Mouse (Mus musculus): ENCODE data around the gene R3hdml. TPM values are rescaled to one million over a fixed set of nuclear protein-coding genes. Genes with fewer than 3 reads are reported as not detected.
A peak's percentile ranks its signal among the peaks of the same experiment; 100 is the strongest.

The R3hdml gene
- polyA plus RNA-seq, 1 experiment from 2014 or later, result not detected

- Histone ChIP-seq H3K4me2 (replicated peaks) (no peak overlapping the region), H3K4me3 (no peak overlapping the region), H3K27ac (no peak overlapping the region), H3K27me3 (peaks cover 21% of the 10 kb centered on the region), H3K4me1 (no peaks in the 10 kb centered on the region), H3K36me3 (no peaks in the 10 kb centered on the region), H3K9me3 (no peaks in the 10 kb centered on the region), H3K9ac (no peak overlapping the region)
- 81% methylated on average over 5 of the region's 5 CpGs for WGBS
- no peak for ATAC-seq (ENCODE audit: insufficient number of reproducible peaks, insufficient read depth, low FRiP score, low TSS enrichment)
These were observed 29.7 kb upstream of the R3hdml start for GRCm38 (mm10) chr2:163462386-163462785.

- ATAC-seq (ENCODE audit: insufficient number of reproducible peaks, insufficient read depth, low FRiP score, low TSS enrichment), result no peak
- Histone ChIP-seq H3K9me3 (no peaks in the 10 kb centered on the region), H3K27ac (no peak overlapping the region), H3K9ac (no peak overlapping the region), H3K4me2 (replicated peaks) (no peak overlapping the region), H3K36me3 (no peaks in the 10 kb centered on the region), H3K27me3 (peaks cover 21% of the 10 kb centered on the region), H3K4me3 (no peak overlapping the region), H3K4me1 (no peaks in the 10 kb centered on the region)
- WGBS, result 77% methylated on average over 11 of the region's 11 CpGs
These were observed 29.3 kb upstream of the R3hdml start for GRCm38 (mm10) chr2:163462801-163463200.

- no peak overlapping the region for H3K4me2 ChIP-seq (replicated peaks)
- no peak overlapping the region for H3K4me3 ChIP-seq
- ATAC-seq (ENCODE audit: insufficient number of reproducible peaks, insufficient read depth, low FRiP score, low TSS enrichment), result no peak
- peaks cover 2% of the 10 kb centered on the region; the same call in 1 of the 2 replicates for H3K36me3 ChIP-seq
- peaks cover 17% of the 10 kb centered on the region for H3K27me3 ChIP-seq
- 70% methylated on average over 10 of the region's 10 CpGs for WGBS
- no peak overlapping the region for H3K27ac ChIP-seq
- H3K9me3 ChIP-seq, result no peaks in the 10 kb centered on the region
- no peaks in the 10 kb centered on the region for H3K4me1 ChIP-seq
- no peak overlapping the region for H3K9ac ChIP-seq
These were observed 28.8 kb upstream of the R3hdml start for GRCm38 (mm10) chr2:163463251-163463769.

GRCm38 (mm10) chr2:163463998-163464397, 28.1 kb upstream of the R3hdml start:
- H3K9me3 ChIP-seq, result no peaks in the 10 kb centered on the region
- 73% methylated on average over 4 of the region's 4 CpGs for WGBS
- ATAC-seq (ENCODE audit: insufficient number of reproducible peaks, insufficient read depth, low FRiP score, low TSS enrichment), result no peak
- no peak overlapping the region for H3K27ac ChIP-seq
- H3K4me3 ChIP-seq, result no peak overlapping the region
- H3K27me3 ChIP-seq, result peaks cover 10% of the 10 kb centered on the region
- no peak overlapping the region for H3K4me2 ChIP-seq (replicated peaks)
- H3K9ac ChIP-seq, result no peak overlapping the region
- H3K36me3 ChIP-seq, result peaks cover 9% of the 10 kb centered on the region
- no peaks in the 10 kb centered on the region for H3K4me1 ChIP-seq

GRCm38 (mm10) chr2:163464562-163464961, 27.6 kb upstream of the R3hdml start:
- H3K4me3 ChIP-seq, result no peak overlapping the region
- H3K9me3 ChIP-seq, result no peaks in the 10 kb centered on the region
- ATAC-seq (ENCODE audit: insufficient number of reproducible peaks, insufficient read depth, low FRiP score, low TSS enrichment), result no peak
- no peak overlapping the region for H3K4me2 ChIP-seq (replicated peaks)
- peaks cover 14% of the 10 kb centered on the region for H3K36me3 ChIP-seq
- H3K27me3 ChIP-seq, result peaks cover 5% of the 10 kb centered on the region
- no peak overlapping the region for H3K27ac ChIP-seq
- 60% methylated on average over 6 of the region's 6 CpGs for WGBS
- H3K4me1 ChIP-seq, result no peaks in the 10 kb centered on the region
- no peak overlapping the region for H3K9ac ChIP-seq

- Histone ChIP-seq H3K9ac (no peak overlapping the region), H3K4me2 (replicated peaks) (no peak overlapping the region), H3K9me3 (no peaks in the 10 kb centered on the region), H3K4me1 (peaks cover 8% of the 10 kb centered on the region; the same call in 1 of the 2 replicates), H3K27ac (no peak overlapping the region), H3K4me3 (no peak overlapping the region), H3K27me3 (no peaks in the 10 kb centered on the region), H3K36me3 (peaks cover 18% of the 10 kb centered on the region)
- no peak for ATAC-seq (ENCODE audit: insufficient number of reproducible peaks, insufficient read depth, low FRiP score, low TSS enrichment)
- WGBS, result 75% methylated on average over 8 of the region's 8 CpGs
These were observed 25.3 kb upstream of the R3hdml start for GRCm38 (mm10) chr2:163466771-163467170.

GRCm38 (mm10) chr2:163467585-163467984, 24.5 kb upstream of the R3hdml start:
- no peaks in the 10 kb centered on the region for H3K9me3 ChIP-seq
- no peak overlapping the region for H3K4me2 ChIP-seq (replicated peaks)
- WGBS, result 94% methylated on average over 6 of the region's 6 CpGs
- no peaks in the 10 kb centered on the region for H3K27me3 ChIP-seq
- peaks cover 8% of the 10 kb centered on the region; the same call in 1 of the 2 replicates for H3K4me1 ChIP-seq
- no peak overlapping the region for H3K27ac ChIP-seq
- H3K9ac ChIP-seq, result no peak overlapping the region
- H3K36me3 ChIP-seq, result peaks cover 18% of the 10 kb centered on the region
- no peak for ATAC-seq (ENCODE audit: insufficient number of reproducible peaks, insufficient read depth, low FRiP score, low TSS enrichment)
- no peak overlapping the region for H3K4me3 ChIP-seq

GRCm38 (mm10) chr2:163468866-163469265, 23.3 kb upstream of the R3hdml start:
- no peaks in the 10 kb centered on the region for H3K27me3 ChIP-seq
- peaks cover 8% of the 10 kb centered on the region; the same call in 1 of the 2 replicates for H3K4me1 ChIP-seq
- peaks cover 18% of the 10 kb centered on the region for H3K36me3 ChIP-seq
- WGBS, result 90% methylated on average over 6 of the region's 6 CpGs
- no peak for ATAC-seq (ENCODE audit: insufficient number of reproducible peaks, insufficient read depth, low FRiP score, low TSS enrichment)
- H3K4me3 ChIP-seq, result no peak overlapping the region
- H3K9ac ChIP-seq, result no peak overlapping the region
- no peaks in the 10 kb centered on the region for H3K9me3 ChIP-seq
- no peak overlapping the region for H3K4me2 ChIP-seq (replicated peaks)
- H3K27ac ChIP-seq, result no peak overlapping the region

- no peak for ATAC-seq (ENCODE audit: insufficient number of reproducible peaks, insufficient read depth, low FRiP score, low TSS enrichment)
- Histone ChIP-seq H3K4me2 (replicated peaks) (no peak overlapping the region), H3K4me3 (no peak overlapping the region), H3K9me3 (no peaks in the 10 kb centered on the region), H3K27ac (no peak overlapping the region), H3K9ac (no peak overlapping the region), H3K27me3 (no peaks in the 10 kb centered on the region), H3K36me3 (peaks cover 18% of the 10 kb centered on the region), H3K4me1 (peaks cover 8% of the 10 kb centered on the region; the same call in 1 of the 2 replicates)
- WGBS, result 95% methylated on average over 15 of the region's 15 CpGs
These were observed 22.4 kb upstream of the R3hdml start for GRCm38 (mm10) chr2:163469711-163470110.

- WGBS, result 84% methylated on average over 3 of the region's 3 CpGs
- ATAC-seq (ENCODE audit: insufficient number of reproducible peaks, insufficient read depth, low FRiP score, low TSS enrichment), result no peak
- H3K4me1 ChIP-seq, result peaks cover 8% of the 10 kb centered on the region; the same call in 1 of the 2 replicates
- H3K36me3 ChIP-seq, result peaks cover 18% of the 10 kb centered on the region
- no peak overlapping the region for H3K27ac ChIP-seq
- no peak overlapping the region for H3K9ac ChIP-seq
- no peaks in the 10 kb centered on the region for H3K9me3 ChIP-seq
- peak overlapping the region; percentile 64 for H3K4me2 ChIP-seq (replicated peaks)
- no peaks in the 10 kb centered on the region for H3K27me3 ChIP-seq
- H3K4me3 ChIP-seq, result peak overlapping the region; percentile 79; the same call in 1 of the 2 replicates
These were observed 21.0 kb upstream of the R3hdml start for GRCm38 (mm10) chr2:163471136-163471535.

GRCm38 (mm10) chr2:163471710-163472465, 20.2 kb upstream of the R3hdml start:
- Histone ChIP-seq H3K27me3 (no peaks in the 10 kb centered on the region), H3K9me3 (no peaks in the 10 kb centered on the region), H3K27ac (no peak overlapping the region), H3K4me3 (peak overlapping the region; percentile 79), H3K4me1 (peaks cover 8% of the 10 kb centered on the region; the same call in 1 of the 2 replicates), H3K4me2 (replicated peaks) (peak overlapping the region; percentile 64), H3K9ac (peak overlapping the region; percentile 76), H3K36me3 (peaks cover 18% of the 10 kb centered on the region)
- WGBS, result 5% methylated on average over 36 of the region's 36 CpGs
- ATAC-seq (ENCODE audit: insufficient number of reproducible peaks, insufficient read depth, low FRiP score, low TSS enrichment), result peak; percentile 47

- peak within 1 kb of the TSS; percentile 76 for H3K9ac ChIP-seq
- no peaks in the 10 kb centered on the region for H3K27me3 ChIP-seq
- H3K4me3 ChIP-seq, result peak within 1 kb of the TSS; percentile 79
- H3K27ac ChIP-seq, result no peak within 1 kb of the TSS
- peaks cover 18% of the 10 kb centered on the region for H3K36me3 ChIP-seq
- peak; percentile 93 for ATAC-seq (ENCODE audit: insufficient number of reproducible peaks, insufficient read depth, low FRiP score, low TSS enrichment)
- peaks cover 8% of the 10 kb centered on the region; the same call in 1 of the 2 replicates for H3K4me1 ChIP-seq
- H3K9me3 ChIP-seq, result no peaks in the 10 kb centered on the region
- H3K4me2 ChIP-seq (replicated peaks), result peak within 1 kb of the TSS; percentile 64
- WGBS, result under 1% methylated on average over 30 of the region's 30 CpGs
These were observed 19.7 kb upstream of the R3hdml start, which contains the start of gene Fitm2 for GRCm38 (mm10) chr2:163472466-163472851. Fitm2 (minus strand) TSS chr2:163472629.
